Mouse (Mus musculus) mouse embryonic stem cell (cell line): Measurements from ENCODE around the gene Stkld1.

Experiments
- in situ Hi-C, 2 experiments: fragments of 300-500 bp; cut with MboI; formaldehyde crosslinking; loops; 1 replicate in 1 of 2; 3 replicates in 1 of 2; pipeline ENCODE4 v1.14.3; 2019 to 2020; ENCODE audit warnings: low sequenced_read_pairs in 2 of 2, low pct_unique_long_range_greater_than_20kb in 1 of 2, mixed read lengths in 1 of 2; ENCODE audit not compliant: unreplicated experiment in 1 of 2

Gene Stkld1

GRCm38 (mm10) chr2:26952866-26953265, 19.0 kb downstream of the Stkld1 start:
- in situ Hi-C loops = no loop called here

GRCm38 (mm10) chr2:26954735-26955395, 21.0 kb downstream of the Stkld1 start:
- in situ Hi-C loops = no loop called here

- in situ Hi-C loops = no loop called here
Measured at GRCm38 (mm10) chr2:26956811-26957487, 23.1 kb downstream of the Stkld1 start.

GRCm38 (mm10) chr2:26957488-26957859, 23.6 kb downstream of the Stkld1 start:
- in situ Hi-C loops = no loop called here

GRCm38 (mm10) chr2:26960756-26961155, 26.9 kb downstream of the Stkld1 start:
- in situ Hi-C loops = no loop called here

- in situ Hi-C loops = no loop called here
Measured at GRCm38 (mm10) chr2:26963923-26964723, 30.3 kb downstream of the Stkld1 start, which contains the start of gene Rexo4. Rexo4 (minus strand) TSS chr2:26964386.

GRCm38 (mm10) chr2:26964724-26965370, 31.0 kb downstream of the Stkld1 start:
- in situ Hi-C loops = no loop called here

GRCm38 (mm10) chr2:26967262-26967661, 33.4 kb downstream of the Stkld1 start:
- in situ Hi-C loops = no loop called here

- in situ Hi-C loops = no loop called here
Measured at GRCm38 (mm10) chr2:26973116-26973515, 39.3 kb downstream of the Stkld1 start, which contains the start of gene Adamts13. Adamts13 (plus strand) TSS chr2:26973416.

- in situ Hi-C loops = no loop called here
Measured at GRCm38 (mm10) chr2:26973960-26974359, 40.1 kb downstream of the Stkld1 start.

GRCm38 (mm10) chr2:26980361-26980760, 46.5 kb downstream of the Stkld1 start:
- in situ Hi-C loops = no loop called here

GRCm38 (mm10) chr2:26984179-26984578, 50.3 kb downstream of the Stkld1 start:
- in situ Hi-C loops = no loop called here

GRCm38 (mm10) chr2:26984640-26985039, 50.8 kb downstream of the Stkld1 start:
- in situ Hi-C loops = no loop called here

- in situ Hi-C loops = no loop called here
Measured at GRCm38 (mm10) chr2:26993936-26994335, 60.1 kb downstream of the Stkld1 start.

GRCm38 (mm10) chr2:26997498-26997897, 63.7 kb downstream of the Stkld1 start:
- in situ Hi-C loops = no loop called here

- in situ Hi-C loops = no loop called here
Measured at GRCm38 (mm10) chr2:26997993-26998392, 64.1 kb downstream of the Stkld1 start.
